Comparison of ENCODE assay signal across 8 mouse cellular contexts in genomic region chr11:104550406-104550974, GRCm38 (mm10). TPM values are rescaled to one million over a fixed set of nuclear protein-coding genes. Genes with fewer than 3 reads are reported as not detected.
A peak's percentile ranks its signal among the peaks of the same experiment; 100 is the strongest.
DNase-seq lines count a peak whose midpoint lies in the region; ATAC-seq lines count a peak whose summit lies in the region.

Gene Cdc27, minus strand, starts transcription at chr11:104550620.
Gene Myl4, plus strand, starts transcription at chr11:104550663.

- H3K27ac ChIP-seq in hindbrain, embryonic 14.5 days: peak within 1 kb of the TSS; percentile 84

- 1% methylated on average over 35 of the region's 35 CpGs for WGBS in hindbrain, embryonic 14.5 days

- peaks cover 14% of the 10 kb centered on the region for H3K4me1 ChIP-seq in hindbrain, embryonic 14.5 days (replicated peaks; ENCODE audit: control insufficient read depth, insufficient read depth, low read length)

- ATAC-seq in hindbrain, embryonic 14.5 days (ENCODE audit: low FRiP score): peak; percentile 96

- peak within 1 kb of the TSS; percentile 76 for H3K4me3 ChIP-seq in hindbrain, embryonic 14.5 days (replicated peaks; ENCODE audit: low read length)

- H3K27me3 ChIP-seq in hindbrain, embryonic 14.5 days (ENCODE audit: control insufficient read depth, insufficient read depth, low read length): no peaks in the 10 kb centered on the region

- peak within 1 kb of the TSS; percentile 64 for H3K4me2 ChIP-seq in hindbrain, embryonic 14.5 days (replicated peaks)

- DNase-seq in R1 (ENCODE audit: low read depth, low spot score): peak; percentile 98
- peak; percentile 100 for DNase-seq in cerebellum, postnatal 25 days
- peak; percentile 100 for DNase-seq in frontal cortex, postnatal 25 days (ENCODE audit: low spot score in 2 of 2)
- peak; percentile 100 for DNase-seq in hindbrain, embryonic 14.5 days (ENCODE audit: low spot score)
- DNase-seq in layer of hippocampus, postnatal 36 days: peak; percentile 100
- peak; percentile 99 for DNase-seq in lung, postnatal 36 days
- peak; percentile 99 for DNase-seq in retina, postnatal 1 day
- peak; percentile 98 to 100 for DNase-seq in urinary bladder, adult 18-20 months (ENCODE audit: low spot score in 2 of 2)

- no peaks in the 10 kb centered on the region for H3K36me3 ChIP-seq in hindbrain, embryonic 14.5 days (replicated peaks; ENCODE audit: control insufficient read depth, insufficient read depth)

- peak within 1 kb of the TSS; percentile 97 for H3K9ac ChIP-seq in hindbrain, embryonic 14.5 days

- H3K9me3 ChIP-seq in hindbrain, embryonic 14.5 days (ENCODE audit: control insufficient read depth, low read length): no peaks in the 10 kb centered on the region

RNA-seq across cellular contexts. Expression of gene Cdc27, which starts in this region (rescaled TPM):
- 44.4 and 46.9 TPM in 2 replicates for polyA plus RNA-seq in hindbrain, embryonic 14.5 days (2014; fragmentation: Nextera tagmentation; extraction: Ambion mirVana)
- total RNA-seq in layer of hippocampus, postnatal 36 days (2021): 10 to 100 TPM; 58.2 to 61.3 TPM

RNA-seq across cellular contexts. Expression of gene Myl4, which starts in this region (rescaled TPM):
- polyA plus RNA-seq in hindbrain, embryonic 14.5 days (2014; fragmentation: Nextera tagmentation; extraction: Ambion mirVana): 2.4 and 3.0 TPM in 2 replicates
- 1 to 10 TPM; 1.2 to 1.9 TPM for total RNA-seq in layer of hippocampus, postnatal 36 days (2021)

Comparison
In these comparisons a context has a peak if more than half of its experiments do, and no peak if none do; other contexts are left out.
1. Peak in every context shown above with its lines: DNase-seq, ATAC-seq, H3K4me3 ChIP-seq and H3K27ac ChIP-seq.